Mouse (Mus musculus): ENCODE results near the gene Aldh4a1. TPM values are rescaled to one million over a fixed set of nuclear protein-coding genes. Genes with fewer than 3 reads are reported as not detected.

The Aldh4a1 gene
- polyA plus RNA-seq, 1 experiment from 2014 or later = 14.6 TPM

DNA sequence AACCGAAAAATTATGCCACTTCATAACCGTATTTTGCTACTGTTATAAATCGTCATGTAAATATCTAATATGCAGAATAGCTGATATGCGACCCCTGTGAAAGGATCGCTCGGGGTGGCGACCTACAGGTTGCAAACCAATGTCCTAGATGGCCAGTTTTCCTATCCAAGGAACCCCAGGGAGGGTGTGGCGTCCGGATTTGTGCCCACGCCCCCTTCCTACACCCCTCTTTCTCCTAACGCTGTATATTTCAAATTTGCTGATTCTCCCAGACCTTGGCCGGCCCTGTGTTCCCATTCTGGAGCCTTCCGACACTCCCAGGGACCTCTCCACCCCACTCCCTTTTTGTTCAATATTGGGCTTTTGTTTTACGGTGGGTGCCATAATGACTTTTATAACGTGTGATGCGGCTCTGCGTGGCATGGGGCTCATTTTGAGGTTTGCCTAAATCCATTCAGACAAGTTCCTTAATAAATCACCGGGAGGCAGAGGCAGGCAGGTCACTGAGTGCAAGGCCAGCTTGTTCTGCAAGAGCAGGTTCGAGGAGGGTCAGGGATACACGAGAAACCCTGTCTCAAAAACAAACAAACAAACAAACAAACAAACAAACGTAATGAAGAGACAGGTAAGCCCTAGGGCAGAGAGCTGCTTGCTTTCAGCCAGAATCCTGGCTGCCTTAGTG is 909 bp downstream of the Aldh4a1 start:
- Histone ChIP-seq H3K27ac (ENCODE audit: low read length) (no peak overlapping the region), H3K4me2 (replicated peaks; ENCODE audit: low read depth, low read length) (peak overlapping the region; percentile 83), H3K9me3 (ENCODE audit: control insufficient read depth, low read depth, low read length) (no peaks in the 10 kb centered on the region), H3K4me3 (ENCODE audit: low read depth, low read length) (peak overlapping the region; percentile 66), H3K4me1 (ENCODE audit: control insufficient read depth, insufficient read depth, low read length) (peaks cover 15% of the 10 kb centered on the region; the same call in 1 of the 2 replicates), H3K36me3 (ENCODE audit: control insufficient read depth, insufficient read depth, low read length) (no peaks in the 10 kb centered on the region), H3K9ac (replicated peaks; ENCODE audit: low read depth, low read length) (peak overlapping the region; percentile 47), H3K27me3 (ENCODE audit: control insufficient read depth, insufficient read depth, low read length) (no peaks in the 10 kb centered on the region)
- ATAC-seq (ENCODE audit: insufficient number of reproducible peaks, insufficient read depth, low FRiP score, low read depth) = no peak
- WGBS = 20% methylated on average over 21 of the region's 21 CpGs

GRCm38 (mm10) chr4:139624116-139624489 is 1.4 kb downstream of the Aldh4a1 start:
- H3K9ac ChIP-seq (replicated peaks; ENCODE audit: low read depth, low read length) = no peak overlapping the region; the same call in 1 of the 2 replicates
- H3K9me3 ChIP-seq (ENCODE audit: control insufficient read depth, low read depth, low read length) = no peaks in the 10 kb centered on the region
- H3K27ac ChIP-seq (ENCODE audit: low read length) = no peak overlapping the region; the same call in 1 of the 2 replicates
- peaks cover 15% of the 10 kb centered on the region; the same call in 1 of the 2 replicates for H3K4me1 ChIP-seq (ENCODE audit: control insufficient read depth, insufficient read depth, low read length)
- no peaks in the 10 kb centered on the region for H3K27me3 ChIP-seq (ENCODE audit: control insufficient read depth, insufficient read depth, low read length)
- WGBS = 52% methylated on average over 5 of the region's 5 CpGs
- no peak for ATAC-seq (ENCODE audit: insufficient number of reproducible peaks, insufficient read depth, low FRiP score, low read depth)
- no peaks in the 10 kb centered on the region for H3K36me3 ChIP-seq (ENCODE audit: control insufficient read depth, insufficient read depth, low read length)
- peak overlapping the region; percentile 83 for H3K4me2 ChIP-seq (replicated peaks; ENCODE audit: low read depth, low read length)
- H3K4me3 ChIP-seq (ENCODE audit: low read depth, low read length) = peak overlapping the region; percentile 66; the same call in 1 of the 2 replicates

GRCm38 (mm10) chr4:139624706-139625105 is 2.0 kb downstream of the Aldh4a1 start:
- peaks cover 15% of the 10 kb centered on the region; the same call in 1 of the 2 replicates for H3K4me1 ChIP-seq (ENCODE audit: control insufficient read depth, insufficient read depth, low read length)
- no peak overlapping the region; the same call in 1 of the 2 replicates for H3K27ac ChIP-seq (ENCODE audit: low read length)
- no peak overlapping the region for H3K9ac ChIP-seq (replicated peaks; ENCODE audit: low read depth, low read length)
- H3K4me2 ChIP-seq (replicated peaks; ENCODE audit: low read depth, low read length) = peak overlapping the region; percentile 83; the same call in 1 of the 2 replicates
- no peaks in the 10 kb centered on the region for H3K36me3 ChIP-seq (ENCODE audit: control insufficient read depth, insufficient read depth, low read length)
- ATAC-seq (ENCODE audit: insufficient number of reproducible peaks, insufficient read depth, low FRiP score, low read depth) = no peak
- no peaks in the 10 kb centered on the region for H3K27me3 ChIP-seq (ENCODE audit: control insufficient read depth, insufficient read depth, low read length)
- no peaks in the 10 kb centered on the region for H3K9me3 ChIP-seq (ENCODE audit: control insufficient read depth, low read depth, low read length)
- no peak overlapping the region for H3K4me3 ChIP-seq (ENCODE audit: low read depth, low read length)
- WGBS = 54% methylated on average over 10 of the region's 10 CpGs

- Histone ChIP-seq H3K36me3 (ENCODE audit: control insufficient read depth, insufficient read depth, low read length) (no peaks in the 10 kb centered on the region), H3K9me3 (ENCODE audit: control insufficient read depth, low read depth, low read length) (no peaks in the 10 kb centered on the region), H3K4me1 (ENCODE audit: control insufficient read depth, insufficient read depth, low read length) (peaks cover 15% of the 10 kb centered on the region; the same call in 1 of the 2 replicates), H3K4me3 (ENCODE audit: low read depth, low read length) (no peak overlapping the region), H3K9ac (replicated peaks; ENCODE audit: low read depth, low read length) (no peak overlapping the region), H3K27me3 (ENCODE audit: control insufficient read depth, insufficient read depth, low read length) (no peaks in the 10 kb centered on the region), H3K27ac (ENCODE audit: low read length) (no peak overlapping the region), H3K4me2 (replicated peaks; ENCODE audit: low read depth, low read length) (no peak overlapping the region)
- 90% methylated on average over 11 of the region's 11 CpGs for WGBS
- no peak for ATAC-seq (ENCODE audit: insufficient number of reproducible peaks, insufficient read depth, low FRiP score, low read depth)
Observed at GRCm38 (mm10) chr4:139627361-139627760, 4.7 kb downstream of the Aldh4a1 start.

- 65% methylated on average over 10 of the region's 10 CpGs for WGBS
- Histone ChIP-seq H3K27ac (ENCODE audit: low read length) (no peak overlapping the region), H3K4me3 (ENCODE audit: low read depth, low read length) (no peak overlapping the region), H3K9ac (replicated peaks; ENCODE audit: low read depth, low read length) (no peak overlapping the region), H3K4me2 (replicated peaks; ENCODE audit: low read depth, low read length) (no peak overlapping the region), H3K4me1 (ENCODE audit: control insufficient read depth, insufficient read depth, low read length) (no peaks in the 10 kb centered on the region), H3K27me3 (ENCODE audit: control insufficient read depth, insufficient read depth, low read length) (no peaks in the 10 kb centered on the region), H3K9me3 (ENCODE audit: control insufficient read depth, low read depth, low read length) (no peaks in the 10 kb centered on the region), H3K36me3 (ENCODE audit: control insufficient read depth, insufficient read depth, low read length) (no peaks in the 10 kb centered on the region)
- ATAC-seq (ENCODE audit: insufficient number of reproducible peaks, insufficient read depth, low FRiP score, low read depth) = no peak
Observed at GRCm38 (mm10) chr4:139630171-139630570, 7.5 kb downstream of the Aldh4a1 start.

DNA sequence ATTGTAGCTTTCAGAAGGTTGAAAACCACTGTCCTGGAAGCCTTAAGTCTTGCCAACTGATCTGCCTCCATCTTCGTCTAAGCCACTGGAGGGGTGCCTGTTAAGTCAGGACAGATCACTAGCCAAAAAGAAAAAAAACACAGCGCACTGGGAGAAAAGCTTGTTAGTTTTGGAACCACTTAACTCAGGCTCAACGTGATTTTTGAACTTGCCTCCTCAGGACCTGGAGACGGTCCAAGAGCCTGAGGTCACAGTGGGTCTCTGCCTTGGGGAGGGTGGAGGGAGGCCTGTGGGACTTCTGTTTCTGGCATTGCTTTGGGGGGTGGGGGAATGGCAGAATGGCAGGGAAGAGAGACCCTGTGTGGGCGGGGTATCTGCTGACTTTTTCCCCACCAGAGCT is 8.5 kb downstream of the Aldh4a1 start:
- Histone ChIP-seq H3K9ac (replicated peaks; ENCODE audit: low read depth, low read length) (no peak overlapping the region), H3K36me3 (ENCODE audit: control insufficient read depth, insufficient read depth, low read length) (no peaks in the 10 kb centered on the region), H3K4me3 (ENCODE audit: low read depth, low read length) (no peak overlapping the region), H3K27me3 (ENCODE audit: control insufficient read depth, insufficient read depth, low read length) (no peaks in the 10 kb centered on the region), H3K4me1 (ENCODE audit: control insufficient read depth, insufficient read depth, low read length) (no peaks in the 10 kb centered on the region), H3K4me2 (replicated peaks; ENCODE audit: low read depth, low read length) (no peak overlapping the region), H3K27ac (ENCODE audit: low read length) (no peak overlapping the region), H3K9me3 (ENCODE audit: control insufficient read depth, low read depth, low read length) (no peaks in the 10 kb centered on the region)
- WGBS = 62% methylated on average over 5 of the region's 5 CpGs
- ATAC-seq (ENCODE audit: insufficient number of reproducible peaks, insufficient read depth, low FRiP score, low read depth) = no peak

DNA sequence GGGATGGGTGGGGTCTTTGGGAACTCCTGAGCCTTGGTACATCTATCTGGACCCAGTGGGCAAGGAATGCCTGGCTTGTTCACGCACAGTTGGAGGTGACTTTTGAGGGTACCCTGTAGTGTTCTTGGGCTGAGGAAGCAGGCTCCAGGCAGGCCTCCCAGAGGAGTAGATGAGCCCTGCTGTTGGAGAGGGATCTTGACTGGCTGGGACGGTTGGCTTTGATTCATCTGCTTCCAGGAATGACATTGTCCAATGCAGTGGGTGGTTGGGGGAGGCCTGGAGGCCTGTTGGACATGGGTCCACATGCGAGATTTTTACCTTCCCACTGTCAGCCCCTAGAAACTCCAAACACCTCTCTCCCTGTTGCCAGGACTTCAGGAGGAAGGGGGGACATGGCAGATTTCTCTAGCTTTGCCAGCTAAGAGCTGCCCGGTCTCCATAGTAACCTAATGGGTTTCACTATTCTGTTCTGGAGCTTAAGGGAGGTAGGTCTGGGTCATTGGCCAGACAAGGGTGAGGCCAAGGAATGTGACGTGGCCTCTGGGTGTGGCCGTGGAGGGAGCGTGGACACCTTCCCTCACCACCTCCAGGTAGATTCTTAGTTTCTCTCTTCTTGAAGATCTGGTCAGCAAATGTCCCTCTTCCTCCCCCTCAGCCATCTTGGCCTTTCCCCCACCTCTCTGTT is 9.0 kb downstream of the Aldh4a1 start:
- WGBS = 89% methylated on average over 7 of the region's 7 CpGs
- Histone ChIP-seq H3K4me2 (replicated peaks; ENCODE audit: low read depth, low read length) (no peak overlapping the region), H3K9ac (replicated peaks; ENCODE audit: low read depth, low read length) (no peak overlapping the region), H3K36me3 (ENCODE audit: control insufficient read depth, insufficient read depth, low read length) (no peaks in the 10 kb centered on the region), H3K4me3 (ENCODE audit: low read depth, low read length) (no peak overlapping the region), H3K27ac (ENCODE audit: low read length) (no peak overlapping the region), H3K27me3 (ENCODE audit: control insufficient read depth, insufficient read depth, low read length) (no peaks in the 10 kb centered on the region), H3K9me3 (ENCODE audit: control insufficient read depth, low read depth, low read length) (no peaks in the 10 kb centered on the region), H3K4me1 (ENCODE audit: control insufficient read depth, insufficient read depth, low read length) (no peaks in the 10 kb centered on the region)
- ATAC-seq (ENCODE audit: insufficient number of reproducible peaks, insufficient read depth, low FRiP score, low read depth) = no peak

DNA sequence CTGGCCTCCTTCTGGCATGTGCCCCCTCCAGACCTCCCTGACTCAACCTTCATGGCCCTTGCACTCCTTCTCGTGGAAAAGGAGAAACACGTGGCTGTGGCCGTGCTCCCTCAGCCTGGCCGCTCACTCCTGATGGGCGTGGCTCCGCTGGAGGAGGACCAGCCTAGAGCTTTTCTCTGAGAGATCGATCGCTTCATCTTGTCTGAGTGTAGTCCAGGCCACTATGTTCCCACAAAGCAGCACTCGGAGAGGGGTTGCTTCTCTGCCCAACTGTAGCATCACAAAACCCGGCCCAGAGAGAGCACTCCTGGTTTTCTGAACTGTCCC is 9.6 kb downstream of the Aldh4a1 start:
- H3K27me3 ChIP-seq (ENCODE audit: control insufficient read depth, insufficient read depth, low read length) = no peaks in the 10 kb centered on the region
- no peak for ATAC-seq (ENCODE audit: insufficient number of reproducible peaks, insufficient read depth, low FRiP score, low read depth)
- no peak overlapping the region for H3K4me2 ChIP-seq (replicated peaks; ENCODE audit: low read depth, low read length)
- H3K36me3 ChIP-seq (ENCODE audit: control insufficient read depth, insufficient read depth, low read length) = no peaks in the 10 kb centered on the region
- no peak overlapping the region for H3K4me3 ChIP-seq (ENCODE audit: low read depth, low read length)
- H3K9ac ChIP-seq (replicated peaks; ENCODE audit: low read depth, low read length) = no peak overlapping the region
- no peak overlapping the region for H3K27ac ChIP-seq (ENCODE audit: low read length)
- 84% methylated on average over 10 of the region's 10 CpGs for WGBS
- H3K4me1 ChIP-seq (ENCODE audit: control insufficient read depth, insufficient read depth, low read length) = no peaks in the 10 kb centered on the region
- no peaks in the 10 kb centered on the region for H3K9me3 ChIP-seq (ENCODE audit: control insufficient read depth, low read depth, low read length)

Measured in stomach, embryonic 14.5 days (tissue).